Mouse (Mus musculus): ENCODE measurements around the gene Ube2l6. TPM values are rescaled to one million over a fixed set of nuclear protein-coding genes. Genes with fewer than 3 reads are reported as not detected.

Gene Ube2l6
- total and polyA plus RNA-seq, 3 experiments, result 2.5 to 74.5 (median 22.5) TPM

DNA sequence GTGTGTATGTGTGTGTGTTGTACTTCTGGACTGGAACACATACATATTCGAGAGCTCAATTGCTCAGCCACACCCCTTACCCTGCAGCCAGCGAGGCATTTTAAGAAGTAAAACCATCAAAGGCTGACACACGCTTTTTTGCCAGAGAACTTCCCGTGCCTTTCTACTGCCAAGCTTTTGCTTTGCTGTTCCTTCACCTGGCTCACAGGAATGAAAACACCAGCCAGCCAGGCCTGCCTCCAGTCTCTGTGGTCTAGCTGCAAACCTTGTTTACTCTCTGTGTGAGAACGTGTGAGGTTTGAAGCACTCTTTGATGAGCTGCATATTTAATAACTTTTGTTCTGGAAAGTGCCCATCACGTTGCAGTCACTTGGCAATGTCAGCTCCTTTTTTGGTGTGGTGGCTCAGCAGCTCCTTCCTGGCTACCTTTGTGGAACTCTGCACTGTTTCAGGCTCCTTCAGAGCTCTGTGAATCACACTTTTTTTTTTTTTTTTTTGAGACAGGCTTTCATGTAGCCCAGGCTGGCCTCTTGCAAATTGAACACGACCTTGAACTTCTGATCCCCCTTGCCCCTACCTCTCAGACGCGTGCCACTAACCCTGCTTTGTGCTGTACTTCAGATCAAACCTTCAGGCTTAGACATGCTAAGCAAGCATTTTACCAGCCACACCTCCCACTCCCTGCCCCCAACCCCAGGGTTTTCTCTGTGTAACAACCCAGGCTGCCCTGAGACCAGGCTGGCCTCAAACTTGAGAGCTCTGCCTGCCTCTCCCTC, 39.4 kb downstream of the Ube2l6 start:
- peaks cover 57% of the 10 kb centered on the region for H3K27me3 ChIP-seq (ENCODE audit: insufficient read depth, low read length)
- ATAC-seq (ENCODE audit: extremely low read depth, insufficient number of reproducible peaks, low FRiP score, poor library complexity, severe bottlenecking) (no peak), DNase-seq (ENCODE audit: low spot score) (no peak)
- peaks cover 8% of the 10 kb centered on the region for H3K4me1 ChIP-seq (ENCODE audit: insufficient read depth, low read depth, low read length)
- no peak overlapping the region for H3K4me3 ChIP-seq (ENCODE audit: low read depth, low read length)
- no peak for TF ChIP-seq GATA1 (IDR thresholded peaks at IDR 0.05; ENCODE audit: borderline replicate concordance, low read length)
- H3K9me3 ChIP-seq (replicated peaks), result no peaks in the 10 kb centered on the region
- no peaks in the 10 kb centered on the region for H3K36me3 ChIP-seq (replicated peaks)

DNA sequence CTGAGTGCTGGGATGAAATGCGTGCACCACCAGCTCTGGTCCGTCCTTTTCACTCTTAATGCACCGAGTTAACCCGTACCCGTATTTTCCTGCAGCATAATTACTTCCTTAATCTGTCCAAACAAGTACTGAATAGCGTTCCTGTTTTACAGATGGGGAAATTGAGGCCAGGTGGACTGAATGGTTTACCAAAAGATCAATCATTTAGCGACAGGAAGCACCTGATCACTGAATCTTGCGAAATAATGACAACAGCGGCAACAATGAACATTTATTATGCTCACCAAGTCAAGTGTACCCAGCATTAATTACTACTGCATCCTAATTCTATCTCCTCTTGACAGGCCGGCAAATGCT, 39.9 kb downstream of the Ube2l6 start, which contains the start of gene Slc43a1:
TSS of gene Slc43a1 (plus strand) at position 258 of the 357 bp plus-strand sequence.
- Histone ChIP-seq H3K27me3 (ENCODE audit: insufficient read depth, low read length) (peaks cover 57% of the 10 kb centered on the region), H3K4me3 (ENCODE audit: low read depth, low read length) (no peak within 1 kb of the TSS), H3K4me1 (ENCODE audit: insufficient read depth, low read depth, low read length) (peaks cover 8% of the 10 kb centered on the region), H3K36me3 (replicated peaks) (no peaks in the 10 kb centered on the region), H3K9me3 (replicated peaks) (no peaks in the 10 kb centered on the region)
- ATAC-seq (ENCODE audit: extremely low read depth, insufficient number of reproducible peaks, low FRiP score, poor library complexity, severe bottlenecking) (no peak), DNase-seq (ENCODE audit: low spot score) (no peak)
- no peak for TF ChIP-seq TAL1 (conservative IDR thresholded peaks at IDR 0.05; ENCODE audit: low read depth, low read length)
- no peak for TF ChIP-seq GATA2 (IDR thresholded peaks at IDR 0.05; ENCODE audit: borderline replicate concordance, low read depth, low read length)

DNA sequence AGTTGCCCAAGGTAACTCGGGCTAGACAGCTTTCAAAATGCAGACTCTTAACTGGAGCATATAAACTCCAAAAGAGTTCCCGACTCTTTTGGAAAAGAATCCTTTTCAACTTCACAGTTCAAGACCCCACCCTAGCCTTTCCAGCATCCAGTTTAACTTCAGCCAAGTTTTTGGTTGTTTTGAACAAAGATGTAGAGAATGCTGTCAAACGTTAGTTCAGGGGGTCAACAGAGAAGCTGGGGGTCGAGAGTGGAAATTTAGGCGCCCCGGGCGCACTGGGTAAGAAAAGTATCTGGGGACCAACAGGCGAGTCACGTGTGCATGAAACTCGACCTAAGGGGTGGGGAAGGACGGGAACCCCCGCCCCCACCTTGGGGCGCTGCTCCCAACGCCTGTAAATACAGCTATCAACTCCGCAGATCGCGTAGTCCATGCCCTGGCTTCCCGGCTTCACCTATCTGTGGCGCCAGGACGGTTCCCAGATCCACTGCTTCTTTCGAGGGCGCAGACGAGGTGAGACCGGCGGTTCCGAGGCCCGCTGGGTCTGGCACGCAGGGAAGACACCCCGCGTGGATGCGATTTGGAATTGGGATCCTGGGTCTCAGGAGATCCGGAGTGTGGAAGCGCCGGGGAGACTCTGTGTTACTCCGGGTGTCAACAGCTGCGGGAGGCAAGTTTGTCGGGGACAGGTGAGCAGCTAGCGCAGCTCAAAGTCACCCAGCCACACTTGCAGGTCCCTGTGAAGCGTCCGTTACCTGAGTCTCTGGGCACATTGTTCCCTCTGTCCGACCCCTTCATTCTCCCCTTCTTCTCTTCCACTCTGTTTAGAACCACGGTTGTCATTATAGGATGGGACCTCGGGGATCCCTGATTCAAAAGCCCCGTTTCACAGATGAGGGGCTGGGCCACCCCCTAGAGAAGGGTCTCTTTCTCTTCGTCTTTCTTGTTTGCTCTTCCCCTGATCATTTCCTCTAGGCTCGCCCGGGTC, 40.7 kb downstream of the Ube2l6 start:
- no peaks in the 10 kb centered on the region for H3K9me3 ChIP-seq (replicated peaks)
- H3K36me3 ChIP-seq (replicated peaks), result no peaks in the 10 kb centered on the region
- DNase-seq (ENCODE audit: low spot score) (no peak), ATAC-seq (ENCODE audit: extremely low read depth, insufficient number of reproducible peaks, low FRiP score, poor library complexity, severe bottlenecking) (no peak)
- peaks cover 8% of the 10 kb centered on the region for H3K4me1 ChIP-seq (ENCODE audit: insufficient read depth, low read depth, low read length)
- H3K4me3 ChIP-seq (ENCODE audit: low read depth, low read length), result no peak overlapping the region
- H3K27me3 ChIP-seq (ENCODE audit: insufficient read depth, low read length), result peaks cover 62% of the 10 kb centered on the region
- TF ChIP-seq CTCF (IDR thresholded peaks at IDR 0.05; ENCODE audit: low read depth, low read length) (no peak), GATA2 (IDR thresholded peaks at IDR 0.05; ENCODE audit: borderline replicate concordance, low read depth, low read length) (no peak), GATA1 (IDR thresholded peaks at IDR 0.05; ENCODE audit: borderline replicate concordance, low read length) (no peak), POLR2AphosphoS5 (IDR thresholded peaks at IDR 0.05; ENCODE audit: insufficient replicate concordance, low read depth, low read length) (no peak), TAL1 (conservative IDR thresholded peaks at IDR 0.05; ENCODE audit: low read depth, low read length) (no peak)

DNA sequence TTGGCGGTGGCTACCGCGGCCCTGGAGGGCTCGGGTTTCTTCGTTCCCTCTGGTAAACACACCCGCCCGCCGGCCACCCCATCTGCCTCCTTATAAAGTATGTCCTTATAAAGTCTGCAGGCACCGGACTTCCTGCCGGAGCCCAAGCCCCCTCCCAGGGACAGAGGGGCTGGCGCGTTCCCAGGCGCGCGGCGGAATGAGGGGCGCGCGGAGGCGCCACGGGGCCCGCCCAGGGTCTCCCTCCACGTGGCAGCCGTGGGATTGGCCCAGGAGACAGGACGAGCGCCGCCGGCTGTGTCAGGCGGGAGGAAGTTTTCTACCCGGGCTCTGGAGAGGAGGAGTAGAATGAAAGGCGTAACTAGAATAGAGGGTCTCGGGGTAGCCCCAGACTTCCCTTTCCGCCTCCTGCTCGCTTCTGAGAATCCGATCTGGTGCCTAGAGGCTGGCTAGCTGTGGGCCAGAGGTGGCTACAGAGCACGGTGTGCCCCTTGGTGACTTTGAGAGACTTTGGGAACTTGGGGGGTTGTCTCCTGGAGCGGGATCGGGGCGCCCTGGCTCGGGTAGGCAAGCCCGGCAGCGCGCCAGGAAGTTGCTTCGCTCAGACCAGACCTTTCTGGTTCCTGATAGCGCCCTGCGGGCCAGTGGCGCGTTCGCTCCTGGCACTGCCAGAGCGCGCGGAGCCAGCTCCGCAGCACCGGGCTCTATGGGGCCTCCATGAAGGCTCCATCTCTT, 41.6 kb downstream of the Ube2l6 start:
- TF ChIP-seq POLR2AphosphoS5 (IDR thresholded peaks at IDR 0.05; ENCODE audit: insufficient replicate concordance, low read depth, low read length) (no peak), TAL1 (conservative IDR thresholded peaks at IDR 0.05; ENCODE audit: low read depth, low read length) (no peak), CTCF (IDR thresholded peaks at IDR 0.05; ENCODE audit: low read depth, low read length) (no peak), GATA2 (IDR thresholded peaks at IDR 0.05; ENCODE audit: borderline replicate concordance, low read depth, low read length) (no peak), GATA1 (IDR thresholded peaks at IDR 0.05; ENCODE audit: borderline replicate concordance, low read length) (no peak)
- no peak for DNase-seq (ENCODE audit: low spot score)
- no peaks in the 10 kb centered on the region for H3K9me3 ChIP-seq (replicated peaks)
- ATAC-seq (ENCODE audit: extremely low read depth, insufficient number of reproducible peaks, low FRiP score, poor library complexity, severe bottlenecking), result no peak
- H3K4me1 ChIP-seq (ENCODE audit: insufficient read depth, low read depth, low read length), result peaks cover 8% of the 10 kb centered on the region
- H3K4me3 ChIP-seq (ENCODE audit: low read depth, low read length), result no peak overlapping the region
- H3K27me3 ChIP-seq (ENCODE audit: insufficient read depth, low read length), result peaks cover 67% of the 10 kb centered on the region
- H3K36me3 ChIP-seq (replicated peaks), result no peaks in the 10 kb centered on the region

DNA sequence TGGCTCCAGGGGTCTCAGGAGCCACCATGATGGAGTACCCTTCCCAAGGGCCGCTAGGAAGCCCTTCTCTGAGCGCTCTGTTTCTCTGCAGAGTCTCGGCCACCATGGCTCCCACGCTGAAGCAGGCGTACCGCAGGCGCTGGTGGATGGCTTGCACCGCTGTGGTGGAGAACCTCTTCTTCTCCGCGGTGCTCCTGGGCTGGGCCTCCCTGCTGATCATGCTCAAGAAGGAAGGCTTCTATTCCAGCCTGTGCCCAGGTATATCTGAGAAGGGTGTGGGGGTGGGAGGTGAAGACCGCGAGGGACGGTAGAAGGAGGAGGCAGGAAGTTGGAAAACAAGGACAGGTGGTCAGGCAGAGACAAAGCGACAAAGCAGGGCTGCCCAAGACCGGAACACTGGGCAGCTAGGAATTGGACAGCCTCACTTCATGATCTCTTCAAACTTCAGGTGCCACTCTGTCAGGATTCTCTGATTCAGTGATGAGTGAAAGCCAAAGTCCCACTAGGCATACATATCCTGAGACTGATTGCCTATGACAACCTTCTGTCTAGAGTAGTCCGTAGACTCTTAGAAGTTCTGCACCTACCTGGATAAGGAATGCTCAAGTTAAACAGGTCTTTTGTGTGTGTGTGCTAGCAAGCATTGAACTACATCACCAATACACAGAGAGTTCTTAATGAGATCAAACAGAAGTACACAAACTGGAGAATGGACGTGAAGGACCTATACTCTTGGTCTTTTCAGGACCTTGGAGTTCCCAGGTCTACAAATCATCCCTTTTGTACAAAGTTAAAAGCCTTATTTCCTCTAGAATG, 42.3 kb downstream of the Ube2l6 start:
- Histone ChIP-seq H3K27me3 (ENCODE audit: insufficient read depth, low read length) (peaks cover 66% of the 10 kb centered on the region), H3K9me3 (replicated peaks) (no peaks in the 10 kb centered on the region), H3K4me3 (ENCODE audit: low read depth, low read length) (no peak overlapping the region), H3K4me1 (ENCODE audit: insufficient read depth, low read depth, low read length) (peaks cover 8% of the 10 kb centered on the region), H3K36me3 (replicated peaks) (no peaks in the 10 kb centered on the region)
- TF ChIP-seq TAL1 (conservative IDR thresholded peaks at IDR 0.05; ENCODE audit: low read depth, low read length), result no peak
- no peak for TF ChIP-seq GATA1 (IDR thresholded peaks at IDR 0.05; ENCODE audit: borderline replicate concordance, low read length)
- TF ChIP-seq POLR2AphosphoS5 (IDR thresholded peaks at IDR 0.05; ENCODE audit: insufficient replicate concordance, low read depth, low read length), result no peak
- DNase-seq (ENCODE audit: low spot score) (no peak), ATAC-seq (ENCODE audit: extremely low read depth, insufficient number of reproducible peaks, low FRiP score, poor library complexity, severe bottlenecking) (no peak)
